Mouse (Mus musculus) adrenal gland (tissue): ENCODE measurements around the gene Pdzrn3.

ENCODE experiments used
- intact Hi-C: fragments of 180-260 bp; cut with DNase I; formaldehyde crosslinking; loops from one replicate; pipeline ENCODE4 v1.15.1; 2025
- long read RNA-seq, 2 experiments: library from polyadenylated mRNA; unstranded; transcript quantifications; one replicate each; pipeline ENCODE4 v2.0.0; 2020; ENCODE audit warnings: borderline replicate concordance in 1 of 2; ENCODE audit not compliant: insufficient replicate concordance in 1 of 2

The Pdzrn3 gene
- long read RNA-seq, experiment 1, partial matches to known transcripts: 1 of 7 reads
- long read RNA-seq, experiment 1, other reads (novel, unspliced or antisense): 6 of 7 reads
- long read RNA-seq, experiment 2, partial matches to known transcripts: 1 of 7 reads
- long read RNA-seq, experiment 2, other reads (novel, unspliced or antisense): 6 of 7 reads

DNA sequence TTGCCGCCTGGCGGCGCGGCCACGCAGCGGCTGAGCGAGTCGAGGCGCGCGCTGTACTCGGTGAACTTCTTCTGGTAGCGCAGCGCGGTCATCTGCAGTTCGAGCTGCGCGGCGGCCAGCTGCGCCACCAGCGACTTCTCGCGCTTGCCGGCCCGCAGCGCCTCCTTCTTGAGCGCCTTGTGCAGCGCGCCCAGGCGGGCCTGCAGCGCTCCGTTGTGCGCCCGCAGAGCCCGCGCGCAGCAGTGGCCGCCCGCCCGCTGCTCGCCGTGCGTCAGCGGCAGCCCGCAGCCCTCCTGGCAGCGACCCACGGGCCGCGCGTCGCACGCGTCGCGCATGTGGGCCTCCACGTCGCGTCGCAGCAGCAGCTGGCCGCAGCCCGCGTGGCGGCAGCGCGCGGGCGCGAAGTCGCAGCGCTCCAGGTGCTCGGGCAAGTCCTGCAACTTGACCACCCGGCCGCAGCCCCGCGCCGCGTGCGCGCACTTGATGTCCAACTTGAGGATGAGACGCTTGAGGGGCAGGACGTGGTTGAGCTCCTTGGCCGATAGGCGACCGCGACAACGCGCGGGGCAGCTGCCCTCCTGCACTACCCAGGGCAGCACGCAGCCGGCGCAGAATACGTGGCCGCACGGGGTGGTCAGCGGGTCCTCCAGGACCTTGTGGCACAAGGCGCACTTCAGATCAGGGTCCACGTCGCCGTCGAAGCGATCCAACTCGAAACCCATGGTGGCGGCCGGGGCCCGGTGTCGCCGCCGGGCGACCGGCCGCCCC, at the start of gene Pdzrn3:
Gene Pdzrn3, minus strand, starts transcription at position 731 of the 768 bp plus-strand sequence.
- intact Hi-C loops: loop anchor here (5.0 kb wide), 1 partner anchor 110 kb away; no protein-coding TSS in a partner anchor

GRCm38 (mm10) chr6:101427296-101427695, 49.6 kb upstream of the Pdzrn3 start:
- intact Hi-C loops: no loop called here

- intact Hi-C loops: no loop called here
These were observed 48.6 kb upstream of the Pdzrn3 start for GRCm38 (mm10) chr6:101426301-101426700.

- intact Hi-C loops: no loop called here
These were observed 44.6 kb upstream of the Pdzrn3 start for GRCm38 (mm10) chr6:101422084-101422954.

GRCm38 (mm10) chr6:101418213-101418612, 40.5 kb upstream of the Pdzrn3 start:
- intact Hi-C loops: no loop called here

GRCm38 (mm10) chr6:101411701-101412100, 34.0 kb upstream of the Pdzrn3 start:
- intact Hi-C loops: no loop called here

DNA sequence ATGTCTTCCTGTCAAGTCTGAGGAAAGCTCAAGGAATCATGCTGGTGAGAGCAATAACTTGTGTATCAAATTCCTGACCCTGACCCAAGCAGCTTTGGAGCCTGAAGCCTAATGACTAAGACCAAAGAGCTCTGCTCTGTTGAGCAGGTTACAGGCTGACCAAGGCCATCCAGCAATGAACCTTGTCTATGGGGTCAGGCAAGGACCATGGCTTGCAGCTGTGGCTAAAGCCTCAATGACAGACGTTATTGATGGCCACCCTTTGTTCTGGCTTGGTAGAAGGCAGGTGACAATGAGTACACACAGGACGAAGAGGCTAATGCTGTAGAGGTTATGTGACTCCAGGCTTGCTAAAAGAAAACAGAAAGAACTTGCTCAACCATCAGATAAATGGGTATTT, 33.4 kb upstream of the Pdzrn3 start:
- intact Hi-C loops: no loop called here

GRCm38 (mm10) chr6:101396711-101397110, 19.0 kb upstream of the Pdzrn3 start:
- intact Hi-C loops: no loop called here

- intact Hi-C loops: no loop called here
These were observed 18.2 kb upstream of the Pdzrn3 start for GRCm38 (mm10) chr6:101395908-101396307.

- intact Hi-C loops: no loop called here
These were observed 15.1 kb upstream of the Pdzrn3 start for GRCm38 (mm10) chr6:101392801-101393117.

DNA sequence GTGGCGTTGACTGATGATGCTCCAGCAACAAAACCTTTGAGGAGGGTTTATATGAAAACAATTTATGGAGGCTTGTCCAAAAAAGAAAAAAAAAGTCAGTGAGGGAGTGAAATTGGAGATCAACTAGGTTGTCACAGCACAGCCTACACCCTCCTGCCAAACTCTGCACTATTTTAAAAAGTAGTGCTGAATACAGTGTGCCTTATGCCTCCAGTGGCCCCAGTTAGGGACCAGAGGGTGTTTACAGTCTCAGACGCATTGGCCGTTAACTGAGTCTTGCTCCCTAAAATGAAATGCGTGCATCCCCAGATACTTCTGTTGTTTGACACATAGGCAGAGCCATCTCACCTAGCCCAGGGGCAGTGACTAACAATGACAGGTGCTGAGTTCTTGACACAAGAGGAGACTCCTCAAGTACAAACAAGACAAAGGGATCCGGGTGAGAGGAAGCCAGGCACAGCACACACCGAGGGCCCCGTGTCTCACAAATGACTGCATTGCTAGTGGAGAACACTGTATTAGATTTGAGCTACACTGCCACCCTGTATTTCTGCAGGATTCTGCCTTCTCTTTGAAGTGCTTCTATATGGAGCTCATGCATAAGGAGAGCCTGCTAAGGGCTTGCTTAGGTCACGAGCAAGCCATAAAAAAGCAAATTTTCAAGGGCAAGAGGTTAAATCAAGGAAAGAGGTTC, 14.6 kb upstream of the Pdzrn3 start:
- intact Hi-C loops: no loop called here

DNA sequence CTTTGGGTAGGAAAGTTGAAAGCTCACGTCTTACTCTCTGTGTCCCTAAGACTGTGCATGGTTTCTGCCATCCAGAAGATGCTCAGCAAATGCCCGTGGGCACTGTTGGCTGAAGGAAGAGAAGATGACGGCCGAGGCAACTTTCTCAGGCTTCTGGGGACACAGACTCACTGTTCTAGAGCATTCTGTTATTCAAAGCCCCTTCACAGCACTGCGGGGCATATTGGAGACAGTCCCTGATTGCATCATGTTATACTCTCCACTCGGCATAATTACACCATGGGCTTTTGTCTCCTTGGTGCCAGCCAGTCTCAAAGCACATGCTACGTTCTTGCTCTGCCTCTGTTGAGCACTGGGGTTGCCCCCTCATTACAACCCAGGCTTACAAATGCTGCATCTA, 7.8 kb upstream of the Pdzrn3 start:
- intact Hi-C loops: no loop called here

GRCm38 (mm10) chr6:101384958-101385357, 7.3 kb upstream of the Pdzrn3 start:
- intact Hi-C loops: loop anchor here (5.0 kb wide), 1 partner anchor 147 kb away; no protein-coding TSS in a partner anchor

GRCm38 (mm10) chr6:101384476-101384875, 6.8 kb upstream of the Pdzrn3 start:
- intact Hi-C loops: loop anchor here (5.0 kb wide), 1 partner anchor 148 kb away; no protein-coding TSS in a partner anchor

- intact Hi-C loops: loop anchor here (5.0 kb wide), 1 partner anchor 149 kb away; no protein-coding TSS in a partner anchor
These were observed 5.2 kb upstream of the Pdzrn3 start for GRCm38 (mm10) chr6:101382891-101383290.

GRCm38 (mm10) chr6:101379546-101379945, 1.8 kb upstream of the Pdzrn3 start:
- intact Hi-C loops: loop anchor here (5.0 kb wide), 1 partner anchor 112 kb away; no protein-coding TSS in a partner anchor

DNA sequence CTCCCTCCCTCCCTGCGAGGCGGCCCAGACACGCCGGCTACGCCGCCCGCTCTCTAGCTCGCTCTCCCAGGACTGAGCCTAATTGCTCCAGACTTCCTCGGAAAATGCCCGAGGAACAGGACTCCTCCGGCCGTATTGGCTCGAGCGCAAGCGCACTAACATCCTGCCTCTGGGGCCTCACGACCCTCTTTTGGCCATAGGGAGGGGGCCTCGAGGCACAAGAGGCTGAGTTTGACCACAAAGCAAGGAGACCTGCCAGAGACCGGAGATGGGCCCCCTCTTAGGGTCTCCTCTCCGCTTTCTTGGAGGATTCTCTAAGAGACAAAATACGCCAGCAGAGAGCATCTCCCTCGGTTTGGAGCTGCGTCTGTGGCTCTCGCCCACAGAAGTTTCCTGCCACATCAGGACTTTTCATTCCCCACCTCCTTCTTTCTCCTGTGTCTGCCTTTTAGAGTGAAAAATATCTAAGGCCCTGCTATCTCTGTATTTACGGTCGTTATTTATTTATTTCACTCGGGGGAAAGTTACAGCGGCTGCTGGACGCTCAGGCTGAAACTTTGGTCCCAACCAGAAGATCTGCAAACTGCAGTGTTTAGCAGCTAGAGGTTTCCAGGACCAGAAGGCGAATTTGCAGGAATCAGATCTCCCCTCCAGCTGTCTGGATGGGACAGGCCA, 375 bp upstream of the Pdzrn3 start:
- intact Hi-C loops: loop anchor here (5.0 kb wide), 1 partner anchor 111 kb away; no protein-coding TSS in a partner anchor

GRCm38 (mm10) chr6:101376511-101377166, 1.1 kb downstream of the Pdzrn3 start:
- intact Hi-C loops: loop anchor here (5.0 kb wide), 1 partner anchor 109 kb away; no protein-coding TSS in a partner anchor

GRCm38 (mm10) chr6:101376049-101376448, 1.6 kb downstream of the Pdzrn3 start:
- intact Hi-C loops: loop anchor here (5.0 kb wide), 1 partner anchor 109 kb away; no protein-coding TSS in a partner anchor

- intact Hi-C loops: loop anchor here (5.0 kb wide), 1 partner anchor 107 kb away; no protein-coding TSS in a partner anchor
These were observed 3.0 kb downstream of the Pdzrn3 start for GRCm38 (mm10) chr6:101374721-101375120.
